Mouse (Mus musculus) hindbrain, embryonic 12.5 days (tissue): ENCODE results near the gene Cyp21a1. TPM values are rescaled to one million over a fixed set of nuclear protein-coding genes. Genes with fewer than 3 reads are reported as not detected.
"Not testable (repeated sequence)": the region's sequence is repeated elsewhere in the genome, so short reads cannot be mapped to it uniquely, and the experiment has no call there.

ENCODE experiments used
- ATAC-seq: fragments of 200-750 bp; cut with Nextera tagmentation; 2 replicates; pipeline ENCODE4 v1.8.0; 2017; ENCODE audit warnings: moderate TSS enrichment; ENCODE audit not compliant: low FRiP score
- H3K27ac ChIP-seq: fragments of 300-500 bp; sonication (generic); 2 replicates; pipeline ENCODE4 v1.5.1; 2016; ENCODE audit warnings: mild to moderate bottlenecking
- H3K27me3 ChIP-seq: fragments of 300-500 bp; sonication (generic); 2 replicates; pipeline ENCODE4 v1.6.1; 2016; ENCODE audit warnings: mild to moderate bottlenecking
- H3K36me3 ChIP-seq: fragments of 300-500 bp; sonication (generic); 2 replicates; pipeline ENCODE4 v1.6.1; 2016; ENCODE audit warnings: mild to moderate bottlenecking
- H3K4me1 ChIP-seq: fragments of 300-500 bp; sonication (generic); 2 replicates; pipeline ENCODE4 v1.6.1; 2016
- H3K4me2 ChIP-seq: fragments of 300-500 bp; sonication (generic); replicated peaks from 2 replicates; pipeline ENCODE4 v1.6.1; 2016; ENCODE audit warnings: mild to moderate bottlenecking
- H3K4me3 ChIP-seq: fragments of 300-500 bp; sonication (generic); 2 replicates; pipeline ENCODE4 v1.5.1; 2016; ENCODE audit warnings: mild to moderate bottlenecking
- H3K9ac ChIP-seq: fragments of 300-500 bp; sonication (generic); 2 replicates; pipeline ENCODE4 v1.6.1; 2016; ENCODE audit warnings: mild to moderate bottlenecking, moderate library complexity
- H3K9me3 ChIP-seq: fragments of 300-500 bp; sonication (generic); replicated peaks from 2 replicates; pipeline ENCODE4 v1.6.1; 2016; ENCODE audit warnings: mild to moderate bottlenecking
- WGBS: fragments of 180-500 bp; shearing (Covaris S2); methylation state at CpG from one replicate; pipeline ENCODE4 v1.1.7; 2016; 5-methylcytosine and 5-hydroxymethylcytosine counted together
- polyA plus RNA-seq: library from polyadenylated mRNA; unstranded; fragments of >200 nt; fragmentation: Nextera tagmentation; extraction: Ambion mirVana; gene quantifications from 2 replicates; pipeline ENCODE4 v1.2.1, GENCODE M21; 2016

Cyp21a1 gene
- not detected in 2 replicates for polyA plus RNA-seq

- H3K4me1 ChIP-seq, H3K4me2 ChIP-seq, H3K9ac ChIP-seq, H3K27me3 ChIP-seq, H3K36me3 ChIP-seq, H3K27ac ChIP-seq, H3K9me3 ChIP-seq, H3K4me3 ChIP-seq, ATAC-seq: not testable (repeated sequence)
- 100% methylated on average over 3 of the region's 6 CpGs for WGBS
Observed at GRCm38 (mm10) chr17:34804301-34804700, at the start of gene Cyp21a1. Gene Cyp21a1, minus strand, starts transcription at chr17:34804561.

GRCm38 (mm10) chr17:34853511-34853910 is 49.1 kb upstream of the Cyp21a1 start:
- H3K9ac ChIP-seq = no peak overlapping the region
- ATAC-seq = no peak
- H3K27me3 ChIP-seq = no peaks in the 10 kb centered on the region
- H3K4me3 ChIP-seq = no peak overlapping the region
- H3K4me2 ChIP-seq = no peak overlapping the region
- WGBS = 72% methylated on average over 8 of the region's 8 CpGs
- H3K27ac ChIP-seq = no peak overlapping the region
- peaks cover 20% of the 10 kb centered on the region for H3K4me1 ChIP-seq
- H3K9me3 ChIP-seq = no peaks in the 10 kb centered on the region
- H3K36me3 ChIP-seq = peaks cover 49% of the 10 kb centered on the region

- H3K27me3 ChIP-seq = no peaks in the 10 kb centered on the region
- WGBS = under 1% methylated on average over 25 of the region's 25 CpGs
- H3K4me1 ChIP-seq = peaks cover 20% of the 10 kb centered on the region
- H3K4me3 ChIP-seq = peak overlapping the region; percentile 71
- peak overlapping the region; percentile 80 for H3K9ac ChIP-seq
- peak overlapping the region; percentile 94 for H3K4me2 ChIP-seq
- ATAC-seq = no peak
- H3K9me3 ChIP-seq = no peaks in the 10 kb centered on the region
- no peak overlapping the region; the same call in 1 of the 2 replicates for H3K27ac ChIP-seq
- peaks cover 62% of the 10 kb centered on the region for H3K36me3 ChIP-seq
Observed at GRCm38 (mm10) chr17:34850517-34851125, 46.3 kb upstream of the Cyp21a1 start.

- Histone ChIP-seq H3K36me3 (peaks cover 62% of the 10 kb centered on the region), H3K27me3 (no peaks in the 10 kb centered on the region), H3K4me3 (peak within 1 kb of the TSS; percentile 71), H3K4me1 (peaks cover 20% of the 10 kb centered on the region), H3K9me3 (no peaks in the 10 kb centered on the region), H3K27ac (no peak within 1 kb of the TSS; the same call in 1 of the 2 replicates), H3K4me2 (peak within 1 kb of the TSS; percentile 94), H3K9ac (peak within 1 kb of the TSS; percentile 80)
- ATAC-seq = peak; percentile 96
- under 1% methylated on average over 64 of the region's 65 CpGs for WGBS
Observed at GRCm38 (mm10) chr17:34849722-34850516, 45.6 kb upstream of the Cyp21a1 start, which contains the start of the genes Skiv2l and Nelfe. Gene Skiv2l, minus strand, starts transcription at chr17:34850210. Gene Nelfe, plus strand, starts transcription at chr17:34850391.

- H3K9me3 ChIP-seq = no peaks in the 10 kb centered on the region
- no peak overlapping the region for H3K9ac ChIP-seq
- H3K27ac ChIP-seq = no peak overlapping the region
- no peak overlapping the region for H3K4me3 ChIP-seq
- WGBS = 92% methylated on average over 7 of the region's 7 CpGs
- no peaks in the 10 kb centered on the region for H3K27me3 ChIP-seq
- ATAC-seq = no peak
- peaks cover 20% of the 10 kb centered on the region for H3K4me1 ChIP-seq
- peaks cover 62% of the 10 kb centered on the region for H3K36me3 ChIP-seq
- H3K4me2 ChIP-seq = no peak overlapping the region
Observed at GRCm38 (mm10) chr17:34847615-34848014, 43.3 kb upstream of the Cyp21a1 start.

- 87% methylated on average over 6 of the region's 6 CpGs for WGBS
- ATAC-seq = no peak
- Histone ChIP-seq H3K4me1 (peaks cover 20% of the 10 kb centered on the region), H3K36me3 (peaks cover 62% of the 10 kb centered on the region), H3K9me3 (no peaks in the 10 kb centered on the region), H3K27me3 (no peaks in the 10 kb centered on the region), H3K27ac (no peak overlapping the region), H3K9ac (no peak overlapping the region), H3K4me2 (no peak overlapping the region), H3K4me3 (no peak overlapping the region)
Observed at GRCm38 (mm10) chr17:34847192-34847591, 42.8 kb upstream of the Cyp21a1 start.

- Histone ChIP-seq H3K4me1 (peaks cover 9% of the 10 kb centered on the region), H3K36me3 (peaks cover 83% of the 10 kb centered on the region), H3K9ac (no peak overlapping the region), H3K27me3 (no peaks in the 10 kb centered on the region), H3K9me3 (no peaks in the 10 kb centered on the region), H3K27ac (no peak overlapping the region), H3K4me3 (no peak overlapping the region), H3K4me2 (no peak overlapping the region)
- 92% methylated on average over 13 of the region's 13 CpGs for WGBS
- ATAC-seq = no peak
Observed at GRCm38 (mm10) chr17:34844884-34845283, 40.5 kb upstream of the Cyp21a1 start.

GRCm38 (mm10) chr17:34840736-34841307 is 36.5 kb upstream of the Cyp21a1 start:
- no peaks in the 10 kb centered on the region for H3K27me3 ChIP-seq
- H3K9ac ChIP-seq = no peak overlapping the region
- no peak overlapping the region for H3K4me2 ChIP-seq
- H3K27ac ChIP-seq = no peak overlapping the region
- H3K36me3 ChIP-seq = peaks cover 75% of the 10 kb centered on the region
- no peaks in the 10 kb centered on the region for H3K9me3 ChIP-seq
- no peak for ATAC-seq
- no peak overlapping the region for H3K4me3 ChIP-seq
- WGBS = 82% methylated on average over 6 of the region's 6 CpGs
- H3K4me1 ChIP-seq = peaks cover 21% of the 10 kb centered on the region

GRCm38 (mm10) chr17:34838785-34839184 is 34.4 kb upstream of the Cyp21a1 start:
- H3K36me3 ChIP-seq = peaks cover 56% of the 10 kb centered on the region
- no peak for ATAC-seq
- no peaks in the 10 kb centered on the region for H3K27me3 ChIP-seq
- peak overlapping the region; percentile 32; the same call in 1 of the 2 replicates for H3K9ac ChIP-seq
- H3K4me1 ChIP-seq = peaks cover 27% of the 10 kb centered on the region
- no peak overlapping the region for H3K4me3 ChIP-seq
- 91% methylated on average over 7 of the region's 7 CpGs for WGBS
- no peak overlapping the region for H3K27ac ChIP-seq
- H3K4me2 ChIP-seq = no peak overlapping the region; the same call in 1 of the 2 replicates
- H3K9me3 ChIP-seq = no peaks in the 10 kb centered on the region

- peak; percentile 33 for ATAC-seq
- 43% methylated on average over 43 of the region's 43 CpGs for WGBS
- peak overlapping the region; percentile 80 for H3K9ac ChIP-seq
- peak overlapping the region; percentile 61; the same call in 1 of the 2 replicates for H3K27ac ChIP-seq
- no peaks in the 10 kb centered on the region for H3K9me3 ChIP-seq
- no peaks in the 10 kb centered on the region for H3K27me3 ChIP-seq
- H3K4me1 ChIP-seq = peaks cover 27% of the 10 kb centered on the region
- H3K4me2 ChIP-seq = peak overlapping the region; percentile 96
- peaks cover 53% of the 10 kb centered on the region for H3K36me3 ChIP-seq
- peak overlapping the region; percentile 72 for H3K4me3 ChIP-seq
Observed at GRCm38 (mm10) chr17:34837464-34838324, 33.3 kb upstream of the Cyp21a1 start.

GRCm38 (mm10) chr17:34836856-34837221 is 32.5 kb upstream of the Cyp21a1 start, which contains the start of the genes Stk19 and Dxo:
Gene Stk19, minus strand, starts transcription at chr17:34836945.
Gene Dxo, plus strand, starts transcription at chr17:34837019.
- Histone ChIP-seq H3K9ac (peak within 1 kb of the TSS; percentile 80), H3K27ac (peak within 1 kb of the TSS; percentile 80), H3K9me3 (no peaks in the 10 kb centered on the region), H3K4me3 (peak within 1 kb of the TSS; percentile 72), H3K36me3 (peaks cover 48% of the 10 kb centered on the region), H3K4me2 (peak within 1 kb of the TSS; percentile 96), H3K27me3 (no peaks in the 10 kb centered on the region), H3K4me1 (peaks cover 27% of the 10 kb centered on the region)
- ATAC-seq = peak; percentile 94
- under 1% methylated on average over 40 of the region's 40 CpGs for WGBS
